ENCODE assay signal across 24 mouse cellular contexts in the genomic region with DNA sequence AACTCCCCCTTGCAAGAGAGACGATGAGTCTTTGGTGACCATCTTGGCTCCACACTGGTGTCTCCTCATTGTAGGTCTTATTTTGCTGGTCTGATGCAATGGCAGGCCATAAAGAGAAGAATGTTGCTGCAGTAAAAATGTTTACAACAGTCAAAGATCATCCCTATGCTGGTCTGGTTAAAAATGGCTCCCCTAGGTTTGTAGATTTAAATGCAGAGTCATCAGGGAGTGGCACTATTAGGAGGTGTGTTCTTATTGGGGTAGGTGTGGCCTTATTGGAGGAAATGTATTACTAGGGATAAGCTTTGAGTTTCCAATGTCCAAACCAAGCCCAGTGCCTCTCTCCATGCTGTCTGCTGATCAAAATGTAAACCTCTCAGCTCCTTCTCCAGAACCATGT. TPM values are rescaled to one million over a fixed set of nuclear protein-coding genes. Genes with fewer than 3 reads are reported as not detected.
"Had no signal": no experiment of that assay in that cellular context is flagged by ENCODE, and none has a peak within 500 bp of the region (broad histone marks: within the 10 kb centered on the region; RNA-seq: fewer than 3 reads in every experiment).

No protein-coding gene starts in this region.

- ATAC-seq: hindbrain, embryonic 16.5 days; liver, embryonic 12.5 days had no signal

- H3K4me2 ChIP-seq: heart, embryonic 12.5 days; hindbrain, embryonic 12.5 days; hindbrain, embryonic 14.5 days; limb, embryonic 13.5 days; limb, embryonic 15.5 days; liver, embryonic 12.5 days had no signal

- DNase-seq: gastrocnemius, postnatal 10 days; gastrocnemius, postnatal 25 days; heart, adult 18-20 months; heart, postnatal 10 days; heart, postnatal 4 days; kidney, adult 18-20 months; kidney, adult 8-10 months; kidney, postnatal 10 days; kidney, postnatal 25 days; kidney, postnatal 4 days; layer of hippocampus, adult 9-11 months; layer of hippocampus, postnatal 36 days; left cerebral cortex, postnatal 4 days had no signal

- H3K36me3 ChIP-seq: heart, embryonic 10.5 days; heart, embryonic 12.5 days; hindbrain, embryonic 10.5 days; hindbrain, embryonic 12.5 days; limb, embryonic 13.5 days; limb, embryonic 15.5 days; liver, embryonic 12.5 days had no signal

- H3K27me3 ChIP-seq: heart, embryonic 12.5 days; hindbrain, embryonic 12.5 days; limb, embryonic 13.5 days; limb, embryonic 15.5 days; liver, embryonic 12.5 days had no signal

- H3K4me3 ChIP-seq: heart, embryonic 10.5 days; heart, embryonic 12.5 days; hindbrain, embryonic 10.5 days; hindbrain, embryonic 12.5 days; limb, embryonic 13.5 days; limb, embryonic 15.5 days; liver, embryonic 12.5 days had no signal

- H3K9me3 ChIP-seq: heart, embryonic 10.5 days; hindbrain, embryonic 12.5 days; limb, embryonic 15.5 days; liver, embryonic 12.5 days had no signal

- H3K9ac ChIP-seq: heart, embryonic 12.5 days; hindbrain, embryonic 12.5 days; hindbrain, embryonic 14.5 days; limb, embryonic 13.5 days; limb, embryonic 15.5 days; liver, embryonic 12.5 days; liver, embryonic 14.5 days had no signal

- H3K27ac ChIP-seq: heart, embryonic 10.5 days; hindbrain, embryonic 10.5 days; hindbrain, embryonic 12.5 days; hindbrain, embryonic 14.5 days; limb, embryonic 13.5 days; limb, embryonic 15.5 days; liver, embryonic 12.5 days; liver, embryonic 14.5 days had no signal

- H3K4me1 ChIP-seq: hindbrain, embryonic 10.5 days; hindbrain, embryonic 12.5 days; limb, embryonic 15.5 days; liver, embryonic 12.5 days had no signal

RNA-seq across cellular contexts. Expression of a gene that starts 10.2 kb away (rescaled TPM):
- total RNA-seq: granulocyte monocyte progenitor cell, adult 5-6 weeks had no signal
